Mouse (Mus musculus) heart, embryonic 15.5 days (tissue): ENCODE measurements around the gene Gm21083. TPM values are rescaled to one million over a fixed set of nuclear protein-coding genes. Genes with fewer than 3 reads are reported as not detected.
"Not testable (repeated sequence)": the region's sequence is repeated elsewhere in the genome, so short reads cannot be mapped to it uniquely, and the experiment has no call there.

Experiments
- ATAC-seq: fragments of 200-750 bp; cut with Nextera tagmentation; replicated peaks from 2 replicates; pipeline ENCODE4 v1.8.0; 2017; ENCODE audit warnings: low read depth, moderate TSS enrichment; ENCODE audit not compliant: insufficient number of reproducible peaks, insufficient read depth, low FRiP score
- H3K27ac ChIP-seq: fragments of 300-500 bp; sonication (generic); 2 replicates; pipeline ENCODE4 v1.5.1; 2015; ENCODE audit warnings: mild to moderate bottlenecking, inconsistent platforms
- H3K27me3 ChIP-seq: fragments of 300-500 bp; sonication (generic); 2 replicates; pipeline ENCODE4 v1.6.1; 2015; ENCODE audit warnings: inconsistent platforms
- H3K36me3 ChIP-seq: fragments of 300-500 bp; sonication (generic); 2 replicates; pipeline ENCODE4 v1.6.1; 2015; ENCODE audit warnings: mild to moderate bottlenecking, inconsistent platforms
- H3K4me1 ChIP-seq: fragments of 300-500 bp; sonication (generic); replicated peaks from 2 replicates; pipeline ENCODE4 v1.6.1; 2015; ENCODE audit warnings: inconsistent platforms
- H3K4me2 ChIP-seq: fragments of 300-500 bp; sonication (generic); 2 replicates; pipeline ENCODE4 v1.6.1; 2015; ENCODE audit warnings: inconsistent platforms, mild to moderate bottlenecking, moderate library complexity
- H3K4me3 ChIP-seq: fragments of 300-500 bp; sonication (generic); 2 replicates; pipeline ENCODE4 v1.5.1; 2015; ENCODE audit warnings: mild to moderate bottlenecking, inconsistent platforms
- H3K9ac ChIP-seq: fragments of 300-500 bp; sonication (generic); 2 replicates; pipeline ENCODE4 v1.6.1; 2015; ENCODE audit warnings: mild to moderate bottlenecking, inconsistent platforms
- H3K9me3 ChIP-seq: fragments of 300-500 bp; sonication (generic); replicated peaks from 2 replicates; pipeline ENCODE4 v1.6.1; 2016; ENCODE audit warnings: inconsistent platforms
- WGBS: fragments of 180-500 bp; shearing (Covaris S2); methylation state at CpG from one replicate; pipeline ENCODE4 v1.1.7; 2015; ENCODE audit warnings: mixed read lengths; 5-methylcytosine and 5-hydroxymethylcytosine counted together
- polyA plus RNA-seq: library from polyadenylated mRNA; unstranded; fragments of >200 nt; fragmentation: Nextera tagmentation; extraction: Ambion mirVana; gene quantifications from 2 replicates; pipeline ENCODE4 v1.2.1, GENCODE M21; 2015

The Gm21083 gene
- polyA plus RNA-seq, result 0.18 and 0.31 TPM in 2 replicates

- H3K27ac ChIP-seq, ATAC-seq, H3K36me3 ChIP-seq, H3K9ac ChIP-seq, H3K27me3 ChIP-seq, H3K4me1 ChIP-seq, H3K9me3 ChIP-seq, H3K4me2 ChIP-seq, H3K4me3 ChIP-seq: not testable (repeated sequence)
- WGBS, result no CpG with 5 or more reads among the region's 1 CpGs
Observed at GRCm38 (mm10) chr5:15577033-15577432, at the start of gene Gm21083. Gm21083 (plus strand) TSS chr5:15577333.

GRCm38 (mm10) chr5:15529122-15529521 lies 48.0 kb upstream of the Gm21083 start, which contains the start of gene Gm21190:
Gm21190 (minus strand) TSS chr5:15529222.
- not testable (repeated sequence) for H3K4me2 ChIP-seq

GRCm38 (mm10) chr5:15548642-15549041 lies 28.5 kb upstream of the Gm21083 start:
- H3K4me2 ChIP-seq, H3K36me3 ChIP-seq, H3K4me1 ChIP-seq, H3K9ac ChIP-seq, H3K27ac ChIP-seq, ATAC-seq, H3K9me3 ChIP-seq, H3K4me3 ChIP-seq, H3K27me3 ChIP-seq: not testable (repeated sequence)
- 67% methylated on average over 6 of the region's 6 CpGs for WGBS

More at GRCm38 (mm10) chr5:15529122-15529521, 48.0 kb upstream of the Gm21083 start, which contains the start of gene Gm21190:
- not testable (repeated sequence) for H3K27ac ChIP-seq, H3K27me3 ChIP-seq, H3K9me3 ChIP-seq, H3K4me1 ChIP-seq, H3K36me3 ChIP-seq, ATAC-seq, H3K4me3 ChIP-seq, H3K9ac ChIP-seq
- WGBS, result no CpG with 5 or more reads among the region's 1 CpGs

GRCm38 (mm10) chr5:15549134-15549533 lies 28.0 kb upstream of the Gm21083 start:
- H3K9me3 ChIP-seq, H3K36me3 ChIP-seq, H3K4me1 ChIP-seq, H3K4me2 ChIP-seq, H3K27ac ChIP-seq, H3K9ac ChIP-seq, H3K27me3 ChIP-seq, ATAC-seq, H3K4me3 ChIP-seq: not testable (repeated sequence)
- 26% methylated on average over 1 of the region's 1 CpGs for WGBS

GRCm38 (mm10) chr5:15549606-15550005 lies 27.5 kb upstream of the Gm21083 start:
- H3K9ac ChIP-seq, H3K27ac ChIP-seq, H3K9me3 ChIP-seq, H3K36me3 ChIP-seq, H3K4me2 ChIP-seq, H3K27me3 ChIP-seq, H3K4me1 ChIP-seq, H3K4me3 ChIP-seq, ATAC-seq: not testable (repeated sequence)
- WGBS, result 12% methylated on average over 3 of the region's 3 CpGs

- not testable (repeated sequence) for H3K36me3 ChIP-seq, H3K4me1 ChIP-seq, H3K9ac ChIP-seq, H3K27ac ChIP-seq, H3K27me3 ChIP-seq, H3K4me3 ChIP-seq, H3K9me3 ChIP-seq, ATAC-seq, H3K4me2 ChIP-seq
- WGBS, result 44% methylated on average over 1 of the region's 1 CpGs
Observed at GRCm38 (mm10) chr5:15558654-15559053, 18.5 kb upstream of the Gm21083 start.

- not testable (repeated sequence) for H3K27me3 ChIP-seq, H3K9ac ChIP-seq, H3K4me3 ChIP-seq, H3K27ac ChIP-seq, H3K4me2 ChIP-seq, H3K36me3 ChIP-seq, H3K4me1 ChIP-seq, H3K9me3 ChIP-seq
- peak; percentile 48 for ATAC-seq
- WGBS, result 77% methylated on average over 3 of the region's 3 CpGs
Observed at GRCm38 (mm10) chr5:15561425-15562264, 15.5 kb upstream of the Gm21083 start.

- H3K4me3 ChIP-seq, ATAC-seq, H3K9ac ChIP-seq, H3K9me3 ChIP-seq, H3K27ac ChIP-seq, H3K36me3 ChIP-seq, H3K4me2 ChIP-seq, H3K27me3 ChIP-seq, H3K4me1 ChIP-seq: not testable (repeated sequence)
Observed at GRCm38 (mm10) chr5:15573735-15574134, 3.4 kb upstream of the Gm21083 start.

- not testable (repeated sequence) for H3K27ac ChIP-seq, H3K9ac ChIP-seq, H3K4me3 ChIP-seq, H3K4me1 ChIP-seq, H3K4me2 ChIP-seq, ATAC-seq, H3K9me3 ChIP-seq, H3K36me3 ChIP-seq, H3K27me3 ChIP-seq
Observed at GRCm38 (mm10) chr5:15586351-15586750, 9.2 kb downstream of the Gm21083 start.

- WGBS, result 27% methylated on average over 6 of the region's 6 CpGs
- not testable (repeated sequence) for H3K27me3 ChIP-seq, H3K36me3 ChIP-seq, H3K4me2 ChIP-seq, H3K9ac ChIP-seq, H3K4me3 ChIP-seq, H3K27ac ChIP-seq, ATAC-seq, H3K9me3 ChIP-seq, H3K4me1 ChIP-seq
Observed at GRCm38 (mm10) chr5:15588291-15588690, 11.2 kb downstream of the Gm21083 start.

GRCm38 (mm10) chr5:15590635-15591034 lies 13.5 kb downstream of the Gm21083 start:
- not testable (repeated sequence) for H3K27ac ChIP-seq, ATAC-seq

GRCm38 (mm10) chr5:15591577-15591976 lies 14.4 kb downstream of the Gm21083 start:
- H3K36me3 ChIP-seq, ATAC-seq, H3K9ac ChIP-seq, H3K4me2 ChIP-seq, H3K4me3 ChIP-seq, H3K9me3 ChIP-seq, H3K27ac ChIP-seq, H3K27me3 ChIP-seq, H3K4me1 ChIP-seq: not testable (repeated sequence)
- 62% methylated on average over 2 of the region's 2 CpGs for WGBS

More at GRCm38 (mm10) chr5:15590635-15591034, 13.5 kb downstream of the Gm21083 start:
- not testable (repeated sequence) for H3K9ac ChIP-seq, H3K27me3 ChIP-seq, H3K4me2 ChIP-seq, H3K36me3 ChIP-seq, H3K4me1 ChIP-seq, H3K4me3 ChIP-seq, H3K9me3 ChIP-seq
- 50% methylated on average over 5 of the region's 5 CpGs for WGBS
